Mouse (Mus musculus): ENCODE data around the gene Vmn2r27. TPM values are rescaled to one million over a fixed set of nuclear protein-coding genes. Genes with fewer than 3 reads are reported as not detected.

Vmn2r27 gene
- not detected in 2 replicates for polyA plus RNA-seq (2012; rRNA removed)
- polyA plus RNA-seq (2014; fragmentation: Nextera tagmentation; extraction: Ambion mirVana) = not detected in 2 replicates

DNA sequence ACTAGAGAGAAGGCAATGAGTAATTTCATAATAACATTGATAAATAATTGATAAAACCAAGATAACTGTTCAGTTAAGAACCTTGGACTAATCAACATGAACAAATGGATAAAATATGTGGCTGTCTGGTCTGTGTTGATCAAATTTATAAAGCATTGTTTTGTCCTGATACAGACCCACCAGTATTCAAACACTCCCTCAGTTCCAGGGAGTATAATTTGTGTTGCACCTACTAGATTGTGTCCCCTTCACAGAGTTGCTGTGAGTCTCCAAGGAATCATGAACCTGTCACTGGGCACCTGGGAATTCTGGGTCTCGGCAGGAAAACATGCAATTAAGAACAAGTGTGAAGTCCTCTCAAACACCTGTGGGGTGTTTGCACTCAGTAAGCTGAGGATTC, at the start of gene Vmn2r27:
Vmn2r27 (minus strand) TSS at position 101 of the 400 bp plus-strand sequence.
- H3K27ac ChIP-seq = no peak within 1 kb of the TSS
- H3K9me3 ChIP-seq (ENCODE audit: control insufficient read depth, low read length) = no peaks in the 10 kb centered on the region
- WGBS (ENCODE audit: insufficient replicate concordance) = 59% methylated on average over 1 of the region's 1 CpGs
- H3K27me3 ChIP-seq (ENCODE audit: control insufficient read depth, insufficient read depth, low read length) = no peaks in the 10 kb centered on the region
- no peak for TF ChIP-seq CTCF (IDR thresholded peaks at IDR 0.05; ENCODE audit: low read depth)
- TF ChIP-seq EP300 (IDR thresholded peaks at IDR 0.05; ENCODE audit: low read depth) = no peak
- ATAC-seq (ENCODE audit: insufficient read depth) (no peak), DNase-seq (ENCODE audit: low read depth in 3 of 3, low spot score in 3 of 3) (no peak)
- no peak within 1 kb of the TSS for H3K4me3 ChIP-seq (ENCODE audit: insufficient read depth in 1 of 2, low read depth in 2 of 2, low read length in 2 of 2)
- no peak within 1 kb of the TSS for H3K9ac ChIP-seq (replicated peaks)
- H3K4me1 ChIP-seq (replicated peaks; ENCODE audit: control insufficient read depth in 2 of 2, insufficient read depth in 2 of 2, low read length in 1 of 2) = no peaks in the 10 kb centered on the region
- H3K4me2 ChIP-seq (ENCODE audit: low read depth) = no peak within 1 kb of the TSS
- H3K36me3 ChIP-seq (replicated peaks; ENCODE audit: control insufficient read depth, insufficient read depth, low read depth) = no peaks in the 10 kb centered on the region

DNA sequence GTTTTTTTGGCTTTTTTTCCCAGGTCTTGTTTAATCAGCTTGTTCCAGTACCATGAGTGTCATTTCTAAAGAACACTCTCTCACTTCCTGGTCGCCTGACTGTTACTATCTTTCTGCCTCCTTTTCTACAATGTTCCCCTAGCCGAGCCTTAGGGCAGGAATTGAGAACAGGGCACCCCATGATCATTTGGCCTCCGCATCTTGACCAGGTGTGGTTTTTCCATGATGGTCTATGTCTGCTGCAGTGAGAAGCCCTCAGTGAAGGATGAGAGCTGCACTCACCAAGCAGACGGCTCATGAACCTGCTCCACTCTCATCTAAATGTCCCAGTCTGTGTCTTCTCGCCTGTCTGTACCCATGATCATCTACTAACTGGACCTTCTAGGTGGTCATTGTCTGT, 46.6 kb upstream of the Vmn2r27 start:
- H3K36me3 ChIP-seq (replicated peaks; ENCODE audit: control insufficient read depth, insufficient read depth, low read depth) = no peaks in the 10 kb centered on the region

DNA sequence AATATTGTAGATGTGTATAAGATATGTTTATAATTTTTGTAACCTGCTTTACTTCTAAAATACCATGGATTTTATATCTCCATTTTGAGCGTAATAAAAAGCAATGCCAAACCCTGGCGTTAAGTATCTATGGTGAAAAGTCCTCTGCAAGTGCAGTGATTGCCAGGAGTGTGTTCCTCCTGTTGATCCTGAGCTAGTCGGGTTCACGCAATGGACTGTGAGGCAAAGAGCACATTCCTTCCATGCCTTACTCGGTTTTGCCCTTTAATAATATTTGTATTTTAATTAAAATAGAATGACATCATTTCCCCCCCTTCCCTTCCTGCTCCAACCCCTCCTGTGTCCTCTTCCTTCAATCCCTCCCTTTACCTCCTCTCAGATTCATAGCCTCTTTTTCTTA, 46.0 kb upstream of the Vmn2r27 start:
- Histone ChIP-seq H3K27ac (no peak overlapping the region), H3K27me3 (ENCODE audit: control insufficient read depth, insufficient read depth, low read length) (no peaks in the 10 kb centered on the region), H3K4me1 (replicated peaks; ENCODE audit: control insufficient read depth in 2 of 2, insufficient read depth in 2 of 2, low read length in 1 of 2) (no peaks in the 10 kb centered on the region), H3K36me3 (replicated peaks; ENCODE audit: control insufficient read depth, insufficient read depth, low read depth) (no peaks in the 10 kb centered on the region), H3K4me3 (ENCODE audit: insufficient read depth in 1 of 2, low read depth in 2 of 2, low read length in 2 of 2) (no peak overlapping the region), H3K9me3 (ENCODE audit: control insufficient read depth, low read length) (no peaks in the 10 kb centered on the region), H3K9ac (replicated peaks) (no peak overlapping the region), H3K4me2 (ENCODE audit: low read depth) (no peak overlapping the region)
- ATAC-seq (ENCODE audit: insufficient read depth) = no peak
- TF ChIP-seq EP300 (IDR thresholded peaks at IDR 0.05; ENCODE audit: low read depth) (no peak), CTCF (IDR thresholded peaks at IDR 0.05; ENCODE audit: low read depth) (no peak)
- WGBS (ENCODE audit: insufficient replicate concordance) = 61% methylated on average over 5 of the region's 5 CpGs
- DNase-seq (ENCODE audit: low read depth in 3 of 3, low spot score in 3 of 3) = no peak

More for the DNA sequence above, 46.6 kb upstream of the Vmn2r27 start:
- 42% methylated on average over 5 of the region's 5 CpGs for WGBS (ENCODE audit: insufficient replicate concordance)
- TF ChIP-seq EP300 (IDR thresholded peaks at IDR 0.05; ENCODE audit: low read depth) (no peak), CTCF (IDR thresholded peaks at IDR 0.05; ENCODE audit: low read depth) (no peak)
- DNase-seq (ENCODE audit: low read depth in 3 of 3, low spot score in 3 of 3) (no peak), ATAC-seq (ENCODE audit: insufficient read depth) (no peak)
- Histone ChIP-seq H3K27ac (no peak overlapping the region), H3K4me3 (ENCODE audit: insufficient read depth in 1 of 2, low read depth in 2 of 2, low read length in 2 of 2) (no peak overlapping the region), H3K4me1 (replicated peaks; ENCODE audit: control insufficient read depth in 2 of 2, insufficient read depth in 2 of 2, low read length in 1 of 2) (no peaks in the 10 kb centered on the region), H3K9ac (replicated peaks) (no peak overlapping the region), H3K9me3 (ENCODE audit: control insufficient read depth, low read length) (no peaks in the 10 kb centered on the region), H3K4me2 (ENCODE audit: low read depth) (no peak overlapping the region), H3K27me3 (ENCODE audit: control insufficient read depth, insufficient read depth, low read length) (no peaks in the 10 kb centered on the region)

DNA sequence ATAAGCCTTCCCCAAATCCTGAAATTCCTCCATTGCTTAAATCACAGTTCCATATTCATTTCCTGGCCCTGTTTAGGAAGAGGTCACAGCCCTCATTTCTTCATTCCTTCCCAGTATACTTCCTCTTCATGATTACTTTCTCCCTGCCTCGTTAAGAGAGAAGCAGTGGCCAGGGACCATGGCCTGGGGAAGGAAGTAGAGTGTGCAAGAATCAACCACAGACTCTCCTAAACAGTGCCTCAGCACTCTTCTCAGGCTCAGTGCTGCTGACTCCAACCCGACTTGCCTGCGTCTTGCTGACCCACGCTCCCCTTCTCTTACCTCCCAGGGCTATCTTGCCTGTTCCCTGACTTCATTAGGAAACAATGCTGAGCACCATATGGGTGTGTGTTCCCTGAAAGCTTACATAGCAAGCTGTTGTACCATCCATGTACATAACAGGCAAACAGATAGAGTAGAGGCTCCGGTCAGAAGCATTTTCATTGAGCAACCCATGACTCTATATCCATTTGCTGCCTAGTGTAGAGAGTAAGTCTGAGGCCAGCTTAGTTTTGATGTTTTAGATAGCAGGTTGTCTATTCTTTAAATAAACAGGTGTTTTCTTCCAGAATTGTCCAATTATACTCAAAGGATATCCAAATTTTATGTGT, 41.7 kb upstream of the Vmn2r27 start:
- no peak for TF ChIP-seq EP300 (IDR thresholded peaks at IDR 0.05; ENCODE audit: low read depth)
- no peak for TF ChIP-seq CTCF (IDR thresholded peaks at IDR 0.05; ENCODE audit: low read depth)
- Histone ChIP-seq H3K4me1 (replicated peaks; ENCODE audit: control insufficient read depth in 2 of 2, insufficient read depth in 2 of 2, low read length in 1 of 2) (no peaks in the 10 kb centered on the region), H3K27ac (no peak overlapping the region), H3K4me2 (ENCODE audit: low read depth) (no peak overlapping the region), H3K36me3 (replicated peaks; ENCODE audit: control insufficient read depth, insufficient read depth, low read depth) (no peaks in the 10 kb centered on the region), H3K9me3 (ENCODE audit: control insufficient read depth, low read length) (no peaks in the 10 kb centered on the region), H3K9ac (replicated peaks) (no peak overlapping the region), H3K27me3 (ENCODE audit: control insufficient read depth, insufficient read depth, low read length) (no peaks in the 10 kb centered on the region), H3K4me3 (ENCODE audit: insufficient read depth in 1 of 2, low read depth in 2 of 2, low read length in 2 of 2) (no peak overlapping the region)
- peak in 2 of 3 experiments; percentile 3 to 10 for DNase-seq (ENCODE audit: low read depth in 3 of 3, low spot score in 3 of 3)
- 20% methylated on average over 5 of the region's 5 CpGs for WGBS (ENCODE audit: insufficient replicate concordance)
- 0 out of 2 replicates have a peak, but pooled peaks have one; percentile 45 for ATAC-seq (ENCODE audit: insufficient read depth)

DNA sequence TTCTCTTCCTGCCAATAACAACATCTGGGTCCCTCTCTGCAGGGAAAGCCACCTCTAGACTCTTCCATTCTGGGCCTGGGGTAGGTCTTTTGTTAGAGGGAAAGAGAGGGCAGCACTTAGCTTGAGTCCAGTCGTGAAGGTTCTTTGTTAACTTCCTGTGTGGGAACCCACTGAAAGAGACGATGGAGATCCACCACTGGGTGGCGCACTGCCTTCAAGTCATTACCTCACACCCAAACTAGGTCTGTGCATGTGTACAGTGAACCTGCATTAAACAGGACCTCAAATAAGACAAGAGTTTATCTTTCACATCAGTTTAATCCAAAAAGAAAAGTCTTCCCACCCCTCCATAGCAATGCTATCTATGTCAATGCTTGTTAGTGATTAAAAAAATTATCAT, 31.0 kb upstream of the Vmn2r27 start:
- Histone ChIP-seq H3K4me3 (ENCODE audit: insufficient read depth in 1 of 2, low read depth in 2 of 2, low read length in 2 of 2) (no peak overlapping the region), H3K36me3 (replicated peaks; ENCODE audit: control insufficient read depth, insufficient read depth, low read depth) (no peaks in the 10 kb centered on the region), H3K4me2 (ENCODE audit: low read depth) (no peak overlapping the region), H3K27me3 (ENCODE audit: control insufficient read depth, insufficient read depth, low read length) (no peaks in the 10 kb centered on the region), H3K27ac (no peak overlapping the region), H3K9ac (replicated peaks) (no peak overlapping the region), H3K9me3 (ENCODE audit: control insufficient read depth, low read length) (no peaks in the 10 kb centered on the region), H3K4me1 (replicated peaks; ENCODE audit: control insufficient read depth in 2 of 2, insufficient read depth in 2 of 2, low read length in 1 of 2) (no peaks in the 10 kb centered on the region)
- WGBS (ENCODE audit: insufficient replicate concordance) = 1% methylated on average over 3 of the region's 3 CpGs
- no peak for TF ChIP-seq EP300 (IDR thresholded peaks at IDR 0.05; ENCODE audit: low read depth)
- peak; percentile 78 for TF ChIP-seq CTCF (IDR thresholded peaks at IDR 0.05; ENCODE audit: low read depth)
- ATAC-seq (ENCODE audit: insufficient read depth) = peak; percentile 45; the same call in 1 of the 2 replicates
- peak; percentile 27 to 30 (median 28) for DNase-seq (ENCODE audit: low read depth in 3 of 3, low spot score in 3 of 3)

Measured in liver, embryonic 14.5 days (tissue).